Mouse (Mus musculus) gastrocnemius, adult 8-10 months (tissue): ENCODE results near the gene Zfp444. TPM values are rescaled to one million over a fixed set of nuclear protein-coding genes. Genes with fewer than 3 reads are reported as not detected.
"Not testable (repeated sequence)": the region's sequence is repeated elsewhere in the genome, so short reads cannot be mapped to it uniquely, and the experiment has no call there.

ENCODE experiments used
- DNase-seq, 2 experiments: peaks; one replicate each; pipeline ENCODE4 v3.0.0; 2022; ENCODE audit warnings: low spot score in 2 of 2
- total RNA-seq, 4 experiments: library from RNA; stranded (reverse); gene quantifications; 2 replicates each; pipeline ENCODE4 v1.2.4; 2022

Zfp444 gene
- total RNA-seq, 4 experiments from 2014 or later = 5.5 to 8.7 (median 7.4) TPM

- DNase-seq = no peak
Observed at GRCm38 (mm10) chr7:6213144-6213543, 41.1 kb downstream of the Zfp444 start.

GRCm38 (mm10) chr7:6214691-6215090 is 42.7 kb downstream of the Zfp444 start:
- not testable (repeated sequence) for DNase-seq

- DNase-seq = no peak
Observed at GRCm38 (mm10) chr7:6220147-6220546, 48.1 kb downstream of the Zfp444 start.

GRCm38 (mm10) chr7:6221978-6222377 is 50.0 kb downstream of the Zfp444 start, which contains the start of gene Zscan5b:
Zscan5b (plus strand) TSS chr7:6222278.
- no peak for DNase-seq

GRCm38 (mm10) chr7:6228491-6228890 is 56.5 kb downstream of the Zfp444 start:
- not testable (repeated sequence) for DNase-seq

GRCm38 (mm10) chr7:6239787-6240186 is 67.8 kb downstream of the Zfp444 start:
- DNase-seq = no peak

- DNase-seq = not testable (repeated sequence)
Observed at GRCm38 (mm10) chr7:6240841-6241425, 68.9 kb downstream of the Zfp444 start.

Other genes with a start within 250 kb of the Zfp444 start
- gene Vmn1r65, start 161.2 kb upstream of the Zfp444 start, total RNA-seq = not detected
- gene Nlrp4c, start 127.1 kb upstream of the Zfp444 start, total RNA-seq = not detected
- gene Zfp787, start 16.2 kb upstream of the Zfp444 start, total RNA-seq = 10 to 100 TPM; 27.1 to 32.2 (median 29.7) TPM
- not detected for gene Galp, start 24.9 kb downstream of the Zfp444 start, total RNA-seq
- not detected for gene Zscan5b, start 50.1 kb downstream of the Zfp444 start, total RNA-seq
- not detected for gene Epp13, start 80.5 kb downstream of the Zfp444 start, total RNA-seq
- gene Zfp667, start 114.4 kb downstream of the Zfp444 start, total RNA-seq = 1 to 10 TPM; 4.2 to 5.8 (median 4.8) TPM
- gene Zfp583, start 159.1 kb downstream of the Zfp444 start, total RNA-seq = 1 to 10 TPM in 2 of 4 experiments, under 1 TPM in 2; 0.81 to 1.6 (median 1.1) TPM
- under 1 TPM; 0.24 to 0.54 (median 0.48) TPM for gene Gm3854, start 171.5 kb downstream of the Zfp444 start, total RNA-seq
- gene Zfp78, start 191.1 kb downstream of the Zfp444 start, total RNA-seq = 1 to 10 TPM; 2.7 to 4.7 (median 3.5) TPM
- gene Zfp28, start 211.1 kb downstream of the Zfp444 start, total RNA-seq = 1 to 10 TPM in 3 of 4 experiments, under 1 TPM in 1; 0.70 to 2.7 (median 1.1) TPM
- under 1 TPM in 3 of 4 experiments, not detected in 1; 0.11 to 0.85 (median 0.36) TPM for gene Smim17, start 226.5 kb downstream of the Zfp444 start, total RNA-seq
- not detected for gene Gm20715, start 238.1 kb downstream of the Zfp444 start, total RNA-seq